ENCODE assay signal across 9 mouse cellular contexts in the genomic region with DNA sequence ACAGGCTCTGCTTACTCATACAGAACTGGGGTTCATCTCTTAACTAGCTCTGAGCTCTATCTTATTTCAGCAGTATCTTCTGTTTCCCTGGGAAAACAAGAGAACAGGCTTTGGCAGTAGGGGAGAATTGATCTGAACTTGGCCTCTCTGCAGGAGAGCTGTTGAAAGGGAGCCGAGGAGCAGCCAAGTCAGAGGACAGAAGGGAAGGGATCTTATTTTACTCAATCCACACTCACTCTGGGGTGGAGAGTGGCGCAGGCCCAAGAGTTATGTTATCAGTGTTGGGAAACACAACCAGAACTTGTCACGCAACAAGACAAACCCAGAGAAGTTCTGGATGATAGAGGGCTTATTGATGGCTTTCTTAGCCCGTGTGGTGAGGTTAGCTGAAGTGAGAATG.
A peak's percentile ranks its signal among the peaks of the same experiment; 100 is the strongest.
DNase-seq lines count a peak whose midpoint lies in the region; ATAC-seq lines count a peak whose summit lies in the region.
"Had no signal": no experiment of that assay in that cellular context is flagged by ENCODE, and none has a peak within 500 bp of the region (broad histone marks: within the 10 kb centered on the region; RNA-seq: fewer than 3 reads in every experiment).

No protein-coding gene starts in this region.

- H3K27me3 ChIP-seq in limb, embryonic 10.5 days (ENCODE audit: low read depth, poor library complexity, severe bottlenecking), result no peaks in the 10 kb centered on the region
- H3K27me3 ChIP-seq in intestine, embryonic 16.5 days (replicated peaks; ENCODE audit: control insufficient read depth, insufficient read depth, low read length), result no peaks in the 10 kb centered on the region
- H3K27me3 ChIP-seq: limb, embryonic 12.5 days had no signal

- H3K36me3 ChIP-seq in limb, embryonic 10.5 days, result 0 out of 2 replicates have a peak, but pooled peaks cover 5% of the 10 kb centered on the region
- no peaks in the 10 kb centered on the region for H3K36me3 ChIP-seq in intestine, embryonic 16.5 days (ENCODE audit: control insufficient read depth, insufficient read depth, low read length)
- H3K36me3 ChIP-seq: limb, embryonic 12.5 days had no signal

- 0 out of 2 replicates have a peak overlapping the region, but pooled peaks have one; percentile 2 for H3K27ac ChIP-seq in limb, embryonic 10.5 days
- no peak overlapping the region for H3K27ac ChIP-seq in intestine, embryonic 16.5 days (ENCODE audit: low read length)
- H3K27ac ChIP-seq: limb, embryonic 12.5 days had no signal

- H3K9ac ChIP-seq in intestine, embryonic 16.5 days (ENCODE audit: low read depth, low read length), result no peak overlapping the region
- H3K9ac ChIP-seq: limb, embryonic 12.5 days had no signal

- intact Hi-C loops in gastrocnemius, postnatal 36 days (cut with DNase I), result no loop called here

- H3K9me3 ChIP-seq in limb, embryonic 10.5 days (replicated peaks), result no peaks in the 10 kb centered on the region
- no peaks in the 10 kb centered on the region for H3K9me3 ChIP-seq in intestine, embryonic 16.5 days (ENCODE audit: control insufficient read depth, low read length)
- H3K9me3 ChIP-seq: limb, embryonic 12.5 days had no signal

- H3K4me3 ChIP-seq in limb, embryonic 10.5 days, result no peak overlapping the region
- H3K4me3 ChIP-seq in intestine, embryonic 16.5 days (ENCODE audit: low read length), result no peak overlapping the region
- H3K4me3 ChIP-seq: limb, embryonic 12.5 days had no signal

- no peak overlapping the region for H3K4me2 ChIP-seq in intestine, embryonic 16.5 days (ENCODE audit: low read depth, low read length)
- H3K4me2 ChIP-seq: limb, embryonic 12.5 days had no signal

- 82% methylated on average over 4 of the region's 4 CpGs for WGBS in limb, embryonic 10.5 days
- WGBS in intestine, embryonic 16.5 days, result 88% methylated on average over 4 of the region's 4 CpGs

- no peak for ATAC-seq in intestine, embryonic 16.5 days
- no peak for ATAC-seq in megakaryocyte-erythroid progenitor cell, adult 5-6 weeks (replicated peaks; ENCODE audit: low FRiP score, low TSS enrichment, poor library complexity, severe bottlenecking)
- ATAC-seq: intestine, postnatal 0 days had no signal

- peak; percentile 28 for DNase-seq in ovary, postnatal 36 days (ENCODE audit: low spot score)
- no peak for DNase-seq in ovary, postnatal 14 days (ENCODE audit: low spot score)
- peak; percentile 50 to 64 for DNase-seq in gastrocnemius, postnatal 36 days
- no peak for DNase-seq in limb, embryonic 10.5 days (ENCODE audit: low spot score)
- no peak for DNase-seq in thymus, postnatal 4 days

- peaks cover 50% of the 10 kb centered on the region for H3K4me1 ChIP-seq in limb, embryonic 10.5 days
- no peaks in the 10 kb centered on the region for H3K4me1 ChIP-seq in intestine, embryonic 16.5 days (ENCODE audit: control insufficient read depth, insufficient read depth, low read length)

Comparison
In these comparisons a context has a peak if more than half of its experiments do, and no peak if none do; other contexts are left out.
1. DNase-seq: peak in ovary, postnatal 36 days (single experiment) and gastrocnemius, postnatal 36 days (2 of 2); none in ovary, postnatal 14 days (single experiment), limb, embryonic 10.5 days (single experiment) and thymus, postnatal 4 days (single experiment).